Mouse (Mus musculus) heart, embryonic 15.5 days (tissue): Measurements from ENCODE around the gene Atp5d. TPM values are rescaled to one million over a fixed set of nuclear protein-coding genes. Genes with fewer than 3 reads are reported as not detected.

Experiments
- ATAC-seq: fragments of 200-750 bp; cut with Nextera tagmentation; replicated peaks from 2 replicates; pipeline ENCODE4 v1.8.0; 2017; ENCODE audit warnings: low read depth, moderate TSS enrichment; ENCODE audit not compliant: insufficient number of reproducible peaks, insufficient read depth, low FRiP score
- H3K27ac ChIP-seq: fragments of 300-500 bp; sonication (generic); 2 replicates; pipeline ENCODE4 v1.5.1; 2015; ENCODE audit warnings: mild to moderate bottlenecking, inconsistent platforms
- H3K27me3 ChIP-seq: fragments of 300-500 bp; sonication (generic); 2 replicates; pipeline ENCODE4 v1.6.1; 2015; ENCODE audit warnings: inconsistent platforms
- H3K36me3 ChIP-seq: fragments of 300-500 bp; sonication (generic); 2 replicates; pipeline ENCODE4 v1.6.1; 2015; ENCODE audit warnings: mild to moderate bottlenecking, inconsistent platforms
- H3K4me1 ChIP-seq: fragments of 300-500 bp; sonication (generic); replicated peaks from 2 replicates; pipeline ENCODE4 v1.6.1; 2015; ENCODE audit warnings: inconsistent platforms
- H3K4me2 ChIP-seq: fragments of 300-500 bp; sonication (generic); 2 replicates; pipeline ENCODE4 v1.6.1; 2015; ENCODE audit warnings: inconsistent platforms, mild to moderate bottlenecking, moderate library complexity
- H3K4me3 ChIP-seq: fragments of 300-500 bp; sonication (generic); 2 replicates; pipeline ENCODE4 v1.5.1; 2015; ENCODE audit warnings: mild to moderate bottlenecking, inconsistent platforms
- H3K9ac ChIP-seq: fragments of 300-500 bp; sonication (generic); 2 replicates; pipeline ENCODE4 v1.6.1; 2015; ENCODE audit warnings: mild to moderate bottlenecking, inconsistent platforms
- H3K9me3 ChIP-seq: fragments of 300-500 bp; sonication (generic); replicated peaks from 2 replicates; pipeline ENCODE4 v1.6.1; 2016; ENCODE audit warnings: inconsistent platforms
- WGBS: fragments of 180-500 bp; shearing (Covaris S2); methylation state at CpG from one replicate; pipeline ENCODE4 v1.1.7; 2015; ENCODE audit warnings: mixed read lengths; 5-methylcytosine and 5-hydroxymethylcytosine counted together
- polyA plus RNA-seq: library from polyadenylated mRNA; unstranded; fragments of >200 nt; fragmentation: Nextera tagmentation; extraction: Ambion mirVana; gene quantifications from 2 replicates; pipeline ENCODE4 v1.2.1, GENCODE M21; 2015

Atp5d gene
- polyA plus RNA-seq, 1 experiment from 2014 or later, result 962 TPM

DNA sequence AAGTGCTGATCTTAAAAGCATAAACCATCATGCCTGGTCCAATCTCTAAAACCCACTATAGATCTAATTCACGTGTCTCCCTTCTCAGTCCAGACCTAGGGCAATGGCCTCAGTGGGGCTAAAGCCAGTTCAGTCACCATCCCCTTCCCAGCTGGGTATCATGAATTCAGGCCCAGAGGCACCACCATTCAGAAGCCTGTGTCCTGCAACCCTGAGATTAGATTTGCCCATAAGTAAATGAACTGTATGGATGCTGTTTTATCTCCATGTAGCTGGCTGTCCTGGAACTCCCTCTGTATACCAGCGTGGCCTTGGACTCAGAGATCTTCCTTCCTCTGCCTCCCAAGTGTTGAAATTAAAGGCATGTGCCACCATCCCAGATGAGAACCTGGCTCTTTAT, 35.4 kb upstream of the Atp5d start:
- no peak overlapping the region; the same call in 1 of the 2 replicates for H3K4me3 ChIP-seq
- no peaks in the 10 kb centered on the region for H3K9me3 ChIP-seq
- 90% methylated on average over 2 of the region's 2 CpGs for WGBS
- no peak for ATAC-seq
- H3K36me3 ChIP-seq, result no peaks in the 10 kb centered on the region
- H3K9ac ChIP-seq, result no peak overlapping the region
- H3K27ac ChIP-seq, result peak overlapping the region; percentile 70
- H3K4me2 ChIP-seq, result peak overlapping the region; percentile 75; the same call in 1 of the 2 replicates
- no peaks in the 10 kb centered on the region for H3K27me3 ChIP-seq
- peaks cover 34% of the 10 kb centered on the region for H3K4me1 ChIP-seq

DNA sequence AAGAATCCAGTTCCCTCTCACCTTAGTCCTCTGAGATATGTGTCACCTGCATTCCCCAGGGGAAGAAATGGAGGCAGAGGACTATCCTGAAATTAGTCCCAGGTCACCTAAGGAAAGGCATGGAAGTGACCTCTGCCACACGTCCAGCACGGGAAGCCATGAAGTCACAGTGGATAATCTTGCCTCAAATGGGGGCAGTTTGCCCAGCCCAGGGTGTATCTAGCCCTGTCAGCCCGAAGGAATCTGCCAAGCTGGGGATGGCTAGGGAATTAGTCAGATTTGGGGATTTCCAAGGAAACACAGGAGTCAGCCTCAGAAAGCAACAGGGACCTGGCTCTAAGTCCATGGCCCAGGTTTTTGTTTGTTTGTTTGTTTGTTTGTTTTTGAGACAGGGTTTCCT, 34.3 kb upstream of the Atp5d start:
- Histone ChIP-seq H3K9me3 (no peaks in the 10 kb centered on the region), H3K4me3 (no peak overlapping the region), H3K9ac (no peak overlapping the region), H3K27ac (no peak overlapping the region), H3K4me2 (no peak overlapping the region), H3K4me1 (peaks cover 30% of the 10 kb centered on the region), H3K36me3 (no peaks in the 10 kb centered on the region), H3K27me3 (no peaks in the 10 kb centered on the region)
- no peak for ATAC-seq
- WGBS, result 70% methylated on average over 3 of the region's 3 CpGs

DNA sequence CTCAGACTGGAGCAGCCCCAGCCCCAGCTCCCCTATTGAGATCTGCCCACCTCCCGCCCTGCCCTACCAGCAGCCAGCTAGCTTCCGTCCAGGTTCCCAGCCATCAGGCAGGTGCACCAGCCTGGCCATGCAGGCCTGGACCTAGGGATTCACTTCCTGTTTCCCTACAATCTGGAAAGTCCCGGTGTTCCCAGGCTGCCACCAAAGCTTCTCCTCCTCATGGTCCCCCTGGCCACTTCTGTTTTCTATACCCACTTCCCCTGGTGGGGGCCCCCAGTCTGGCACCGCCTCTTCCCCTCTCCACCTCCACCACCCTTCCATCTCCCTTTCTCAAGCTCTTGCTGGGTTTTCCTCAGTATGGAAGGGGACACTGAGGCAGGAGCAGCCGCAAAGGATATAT, 33.0 kb upstream of the Atp5d start, which contains the start of gene Sbno2:
TSS of gene Sbno2 (minus strand) at position 112 of the 400 bp plus-strand sequence.
- H3K27ac ChIP-seq, result 0 out of 2 replicates have a peak within 1 kb of the TSS, but pooled peaks have one; percentile 16

DNA sequence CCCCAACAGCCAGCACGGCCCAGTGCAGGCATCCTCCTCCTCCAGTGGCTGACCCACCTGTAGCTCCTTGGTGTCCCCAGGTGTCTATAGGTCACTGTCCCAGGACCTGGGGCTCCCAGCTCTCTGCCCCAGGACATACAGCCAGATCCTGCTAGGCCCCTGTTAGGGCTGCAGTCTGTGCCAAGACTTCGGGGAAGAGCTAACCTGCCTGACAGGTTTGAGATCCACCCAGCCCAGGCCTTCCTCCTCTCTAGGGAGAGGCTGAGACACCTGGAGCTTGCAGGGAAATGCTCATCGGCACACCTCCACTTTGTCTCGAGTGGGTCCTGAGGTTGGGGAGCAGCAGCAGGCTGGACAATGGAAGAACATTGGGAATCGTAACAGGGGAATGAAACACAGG, 32.5 kb upstream of the Atp5d start:
- no peak overlapping the region for H3K4me3 ChIP-seq
- ATAC-seq, result no peak
- WGBS, result 58% methylated on average over 5 of the region's 5 CpGs
- no peaks in the 10 kb centered on the region for H3K9me3 ChIP-seq
- no peaks in the 10 kb centered on the region for H3K27me3 ChIP-seq
- no peaks in the 10 kb centered on the region for H3K36me3 ChIP-seq
- no peak overlapping the region for H3K4me2 ChIP-seq
- no peak overlapping the region; the same call in 1 of the 2 replicates for H3K9ac ChIP-seq
- H3K4me1 ChIP-seq, result peaks cover 15% of the 10 kb centered on the region
- 0 out of 2 replicates have a peak overlapping the region, but pooled peaks have one; percentile 16 for H3K27ac ChIP-seq

More for the DNA sequence above, 33.0 kb upstream of the Atp5d start, which contains the start of gene Sbno2:
- Histone ChIP-seq H3K4me1 (peaks cover 20% of the 10 kb centered on the region), H3K9me3 (no peaks in the 10 kb centered on the region), H3K9ac (no peak within 1 kb of the TSS; the same call in 1 of the 2 replicates), H3K4me3 (no peak within 1 kb of the TSS), H3K4me2 (no peak within 1 kb of the TSS), H3K36me3 (no peaks in the 10 kb centered on the region), H3K27me3 (no peaks in the 10 kb centered on the region)
- no peak for ATAC-seq
- 68% methylated on average over 5 of the region's 5 CpGs for WGBS

DNA sequence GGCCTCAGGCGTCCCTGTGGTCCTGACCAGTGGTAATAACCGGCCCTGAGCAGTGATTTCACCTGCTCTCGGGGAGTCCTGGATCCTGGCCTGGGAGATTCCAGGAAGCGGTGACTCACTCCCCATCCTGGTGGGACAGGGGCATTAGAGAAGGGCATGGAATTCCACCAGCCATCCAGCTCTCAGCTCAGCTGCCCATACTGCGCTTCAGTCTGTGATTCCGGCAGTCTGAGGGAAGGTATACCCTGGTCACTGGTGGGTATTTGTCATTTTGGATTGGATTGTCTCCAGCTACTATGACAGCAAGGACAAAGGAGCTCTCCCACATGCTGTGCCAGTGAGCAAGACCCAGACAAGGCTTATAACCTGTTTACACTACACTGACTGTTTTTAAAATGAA, 30.8 kb upstream of the Atp5d start:
- H3K9me3 ChIP-seq, result no peaks in the 10 kb centered on the region
- no peak for ATAC-seq
- no peaks in the 10 kb centered on the region for H3K36me3 ChIP-seq
- H3K4me3 ChIP-seq, result no peak overlapping the region
- WGBS, result 51% methylated on average over 6 of the region's 6 CpGs
- no peak overlapping the region for H3K9ac ChIP-seq
- H3K4me1 ChIP-seq, result peaks cover 4% of the 10 kb centered on the region
- H3K27ac ChIP-seq, result no peak overlapping the region
- H3K27me3 ChIP-seq, result no peaks in the 10 kb centered on the region
- H3K4me2 ChIP-seq, result no peak overlapping the region

DNA sequence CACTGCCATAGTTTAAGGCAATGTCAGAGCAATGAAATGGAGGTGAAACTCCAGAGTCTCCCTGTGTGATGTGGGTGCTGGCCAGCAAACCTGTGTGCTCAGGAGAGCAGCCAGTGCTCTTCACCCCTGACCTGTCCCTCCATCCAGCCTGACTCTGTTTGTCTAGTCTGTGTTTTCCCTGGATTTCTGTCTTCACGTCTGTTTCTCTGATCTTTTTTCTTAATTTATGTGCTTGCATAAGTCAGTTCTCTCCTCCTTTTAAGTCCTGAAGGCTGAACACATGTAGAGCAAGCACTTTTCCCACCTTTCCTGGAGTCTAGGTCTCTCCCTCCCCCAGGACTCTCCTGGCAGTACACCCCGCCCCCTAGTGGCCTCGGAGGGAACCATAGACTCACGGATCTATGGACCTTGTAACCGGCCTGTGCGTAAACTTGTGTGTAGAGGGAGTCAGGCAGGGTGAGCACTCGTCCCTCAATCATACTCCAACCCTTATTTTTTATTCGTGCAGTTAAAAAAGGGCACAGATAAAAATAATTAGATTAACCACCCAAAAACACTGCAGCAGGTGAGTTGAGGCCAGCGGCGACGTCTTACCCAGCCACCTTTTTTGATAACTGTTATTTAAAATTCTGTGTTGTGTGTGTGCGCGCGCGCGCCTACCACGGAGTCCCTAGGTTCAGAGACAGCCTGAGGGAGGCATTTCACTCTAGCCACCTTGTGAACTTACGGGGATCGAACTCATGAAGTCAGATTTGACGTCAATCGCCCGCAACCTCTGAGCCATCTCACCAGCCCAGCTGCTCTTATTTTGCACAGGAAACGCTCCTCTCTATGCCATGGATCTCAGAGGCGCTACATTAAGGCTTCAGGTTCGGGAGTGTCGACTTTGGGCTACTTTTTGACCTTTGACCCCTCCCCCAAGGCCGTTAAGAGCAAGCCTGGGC, 23.8 kb upstream of the Atp5d start:
- peak overlapping the region; percentile 69 for H3K4me2 ChIP-seq
- peak overlapping the region; percentile 93 for H3K27ac ChIP-seq
- H3K4me1 ChIP-seq, result peaks cover 37% of the 10 kb centered on the region
- no peaks in the 10 kb centered on the region for H3K9me3 ChIP-seq
- 3% methylated on average over 27 of the region's 27 CpGs for WGBS
- no peaks in the 10 kb centered on the region for H3K27me3 ChIP-seq
- H3K36me3 ChIP-seq, result peaks cover 3% of the 10 kb centered on the region; the same call in 1 of the 2 replicates
- peak overlapping the region; percentile 59 for H3K4me3 ChIP-seq
- H3K9ac ChIP-seq, result peak overlapping the region; percentile 65
- ATAC-seq, result peak; percentile 51

DNA sequence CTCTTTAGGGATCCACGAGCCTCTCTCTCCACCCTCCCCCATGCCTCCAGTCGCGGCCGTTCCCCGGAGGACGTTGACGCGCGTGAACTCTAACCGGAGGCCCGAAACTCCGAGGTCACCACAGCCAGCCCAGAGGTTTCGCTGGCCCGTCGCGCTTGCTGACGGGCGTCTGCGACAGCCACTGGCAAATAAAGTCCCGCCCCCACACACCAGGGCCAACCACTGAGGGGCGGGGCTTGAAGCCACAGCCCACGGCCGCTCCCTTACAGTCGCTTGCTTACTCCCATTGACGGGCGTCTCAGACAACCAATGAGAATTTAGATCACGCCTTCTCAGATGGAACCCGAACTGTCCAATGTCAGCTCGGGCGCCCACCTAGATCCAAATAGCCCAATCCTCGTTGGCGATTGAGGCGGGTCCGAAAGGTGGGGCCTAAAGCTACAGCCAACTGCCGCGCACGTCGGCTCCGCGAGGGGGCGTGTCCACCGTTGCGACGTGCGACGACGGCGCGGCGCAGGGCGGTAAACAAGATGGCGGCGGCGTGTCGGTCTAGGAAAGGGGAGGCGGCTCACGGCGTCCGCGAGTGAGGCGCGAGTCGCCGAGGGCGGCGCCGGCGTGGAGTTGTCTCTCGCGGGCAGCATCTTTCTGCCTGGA, 23.0 kb upstream of the Atp5d start, which contains the start of gene Stk11:
TSS of gene Stk11 (plus strand) at position 514 of the 654 bp plus-strand sequence.
- peak; percentile 97 for ATAC-seq
- WGBS, result under 1% methylated on average over 70 of the region's 70 CpGs
- peaks cover 45% of the 10 kb centered on the region for H3K4me1 ChIP-seq

DNA sequence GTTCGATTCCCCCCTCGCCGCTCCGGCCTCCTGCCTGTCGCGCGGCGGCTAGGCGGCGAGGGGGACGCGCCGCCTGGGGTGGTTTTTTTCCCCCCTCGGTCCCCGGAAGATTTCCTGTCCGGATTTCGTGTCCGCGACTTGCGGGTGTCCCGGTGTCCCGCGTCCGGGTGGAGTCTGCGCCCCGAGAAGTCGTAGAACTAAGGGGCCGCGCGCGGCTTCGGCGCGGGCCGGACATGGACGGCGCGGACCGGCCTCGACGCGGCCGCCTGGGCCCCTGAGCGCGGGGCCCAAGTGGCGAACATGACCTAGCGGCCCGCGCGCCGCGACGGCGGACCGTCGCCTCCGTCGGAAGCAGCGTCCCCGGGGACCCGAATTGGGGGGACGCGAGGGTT, 22.5 kb upstream of the Atp5d start:
- no peak for ATAC-seq
- Histone ChIP-seq H3K9me3 (no peaks in the 10 kb centered on the region), H3K4me3 (peak overlapping the region; percentile 95), H3K27ac (peak overlapping the region; percentile 86), H3K9ac (peak overlapping the region; percentile 95), H3K27me3 (no peaks in the 10 kb centered on the region), H3K36me3 (peaks cover 9% of the 10 kb centered on the region; the same call in 1 of the 2 replicates), H3K4me2 (peak overlapping the region; percentile 92), H3K4me1 (peaks cover 48% of the 10 kb centered on the region)
- under 1% methylated on average over 63 of the region's 63 CpGs for WGBS

More for the DNA sequence above, 23.0 kb upstream of the Atp5d start, which contains the start of gene Stk11:
- Histone ChIP-seq H3K27me3 (no peaks in the 10 kb centered on the region), H3K36me3 (peaks cover 5% of the 10 kb centered on the region; the same call in 1 of the 2 replicates), H3K4me2 (peak within 1 kb of the TSS; percentile 92), H3K27ac (peak within 1 kb of the TSS; percentile 93), H3K9ac (peak within 1 kb of the TSS; percentile 95), H3K9me3 (no peaks in the 10 kb centered on the region), H3K4me3 (peak within 1 kb of the TSS; percentile 95)

DNA sequence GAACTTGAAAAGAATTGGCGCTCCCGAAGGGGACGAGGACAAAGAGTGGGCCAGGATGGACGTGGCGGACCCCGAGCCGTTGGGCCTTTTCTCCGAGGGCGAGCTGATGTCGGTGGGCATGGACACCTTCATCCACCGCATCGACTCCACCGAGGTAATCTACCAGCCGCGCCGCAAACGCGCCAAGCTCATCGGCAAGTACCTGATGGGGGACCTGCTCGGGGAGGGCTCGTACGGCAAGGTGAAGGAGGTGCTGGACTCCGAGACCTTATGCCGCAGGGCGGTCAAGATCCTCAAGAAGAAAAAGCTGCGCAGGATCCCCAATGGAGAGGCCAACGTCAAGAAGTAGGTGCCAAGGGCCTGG, 21.9 kb upstream of the Atp5d start:
- Histone ChIP-seq H3K36me3 (peaks cover 13% of the 10 kb centered on the region; the same call in 1 of the 2 replicates), H3K4me1 (peaks cover 48% of the 10 kb centered on the region), H3K27me3 (no peaks in the 10 kb centered on the region), H3K4me3 (peak overlapping the region; percentile 95), H3K9ac (peak overlapping the region; percentile 95), H3K27ac (peak overlapping the region; percentile 86), H3K9me3 (no peaks in the 10 kb centered on the region), H3K4me2 (peak overlapping the region; percentile 92)
- ATAC-seq, result no peak
- WGBS, result 0% methylated on average over 27 of the region's 27 CpGs

DNA sequence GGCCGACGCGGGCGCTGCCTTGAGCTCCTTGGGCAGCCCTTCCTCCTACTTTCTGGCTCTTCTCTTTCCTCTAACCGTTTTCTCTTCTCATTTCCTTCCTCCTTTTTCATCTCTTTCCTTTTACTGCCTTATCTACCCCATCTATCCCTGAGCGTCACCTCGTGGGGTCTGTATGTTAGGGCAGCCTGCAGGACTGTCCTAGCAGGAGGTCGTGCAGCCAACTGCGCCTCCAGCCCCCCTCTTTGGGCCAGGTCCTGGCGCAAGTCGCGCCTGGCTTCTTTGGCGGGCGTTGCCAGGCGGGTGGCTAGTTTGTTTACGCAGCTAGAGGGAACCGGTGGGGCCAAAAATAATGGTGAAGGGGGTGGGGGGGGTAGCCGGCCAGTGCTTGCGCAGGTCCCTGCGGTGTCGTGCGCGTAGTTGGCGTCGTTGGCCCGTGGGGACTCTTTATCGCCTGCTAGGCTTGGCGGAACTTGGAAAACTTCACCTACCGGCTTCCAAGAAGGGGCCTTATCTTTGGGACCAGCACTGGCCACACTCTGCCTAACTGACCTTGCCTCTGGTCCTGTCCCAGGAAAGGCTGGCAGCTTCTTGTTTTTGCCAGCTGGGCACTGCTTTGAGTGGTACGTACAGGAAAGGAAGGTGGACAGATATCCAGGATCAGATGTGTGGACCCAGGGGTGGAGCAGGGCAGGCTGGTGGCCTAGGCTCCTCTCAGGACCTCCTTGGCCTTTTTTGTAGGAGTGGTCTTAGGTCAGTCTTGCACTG, 21.3 kb upstream of the Atp5d start:
- H3K9ac ChIP-seq, result peak overlapping the region; percentile 95
- H3K27ac ChIP-seq, result peak overlapping the region; percentile 86
- no peaks in the 10 kb centered on the region for H3K9me3 ChIP-seq
- H3K4me1 ChIP-seq, result peaks cover 48% of the 10 kb centered on the region
- H3K4me2 ChIP-seq, result peak overlapping the region; percentile 92
- WGBS, result 2% methylated on average over 30 of the region's 30 CpGs
- H3K27me3 ChIP-seq, result no peaks in the 10 kb centered on the region
- H3K36me3 ChIP-seq, result peaks cover 19% of the 10 kb centered on the region; the same call in 1 of the 2 replicates
- ATAC-seq, result no peak
- H3K4me3 ChIP-seq, result peak overlapping the region; percentile 95
